Mouse (Mus musculus): Measurements from ENCODE around the gene Cd300ld. TPM values are rescaled to one million over a fixed set of nuclear protein-coding genes. Genes with fewer than 3 reads are reported as not detected.
"Not testable (repeated sequence)": the region's sequence is repeated elsewhere in the genome, so short reads cannot be mapped to it uniquely, and the experiment has no call there.

The Cd300ld gene
- polyA plus RNA-seq (2016; fragmentation: Nextera tagmentation; extraction: Ambion mirVana): 0.10 TPM in 1 of 2 replicates, not detected in the other

- no peak for ATAC-seq (ENCODE audit: low FRiP score)
- Histone ChIP-seq H3K4me1 (no peaks in the 10 kb centered on the region), H3K36me3 (replicated peaks) (no peaks in the 10 kb centered on the region), H3K27me3 (no peaks in the 10 kb centered on the region), H3K9me3 (no peaks in the 10 kb centered on the region), H3K4me3 (replicated peaks) (no peak within 1 kb of the TSS), H3K27ac (no peak within 1 kb of the TSS), H3K4me2 (no peak within 1 kb of the TSS), H3K9ac (no peak within 1 kb of the TSS)
- 86% methylated on average over 4 of the region's 4 CpGs for WGBS
These were observed at the start of gene Cd300ld for GRCm38 (mm10) chr11:114989793-114990192. Cd300ld (minus strand) TSS chr11:114989922.

DNA sequence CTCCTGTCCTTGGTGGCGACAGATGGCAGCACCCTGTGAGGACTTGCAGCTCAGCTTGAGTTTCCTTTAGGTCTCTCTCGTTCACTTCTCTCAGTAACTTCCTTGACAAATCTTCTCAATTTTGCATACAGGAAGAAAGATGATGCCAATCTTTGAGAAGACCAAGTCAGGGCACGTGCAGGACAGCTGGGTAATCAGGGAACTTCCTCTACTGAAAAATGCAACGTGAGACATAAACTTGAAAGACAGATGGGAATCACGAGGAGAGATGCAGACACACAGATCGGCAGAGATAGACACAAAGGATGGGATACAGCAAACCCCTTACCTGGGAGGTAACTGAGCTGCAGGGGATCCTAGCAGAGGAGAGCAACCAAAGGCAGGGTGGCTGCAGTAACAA is 47.9 kb upstream of the Cd300ld start, which contains the start of gene Cd300ld5:
TSS of gene Cd300ld5 (minus strand) at position 101 of the 400 bp plus-strand sequence.
- not testable (repeated sequence) for H3K4me3 ChIP-seq (replicated peaks); H3K27ac ChIP-seq; H3K27me3 ChIP-seq; H3K4me2 ChIP-seq; H3K9me3 ChIP-seq; H3K36me3 ChIP-seq (replicated peaks); ATAC-seq (ENCODE audit: low FRiP score); H3K4me1 ChIP-seq; H3K9ac ChIP-seq
- WGBS: no CpG with 5 or more reads among the region's 6 CpGs

DNA sequence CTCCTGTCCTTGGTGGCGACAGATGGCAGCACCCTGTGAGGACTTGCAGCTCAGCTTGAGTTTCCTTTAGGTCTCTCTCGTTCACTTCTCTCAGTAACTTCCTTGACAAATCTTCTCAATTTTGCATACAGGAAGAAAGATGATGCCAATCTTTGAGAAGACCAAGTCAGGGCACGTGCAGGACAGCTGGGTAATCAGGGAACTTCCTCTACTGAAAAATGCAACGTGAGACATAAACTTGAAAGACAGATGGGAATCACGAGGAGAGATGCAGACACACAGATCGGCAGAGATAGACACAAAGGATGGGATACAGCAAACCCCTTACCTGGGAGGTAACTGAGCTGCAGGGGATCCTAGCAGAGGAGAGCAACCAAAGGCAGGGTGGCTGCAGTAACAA is 37.2 kb upstream of the Cd300ld start, which contains the start of gene Cd300ld4:
TSS of gene Cd300ld4 (minus strand) at position 101 of the 400 bp plus-strand sequence.
- H3K4me2 ChIP-seq; H3K36me3 ChIP-seq (replicated peaks); ATAC-seq (ENCODE audit: low FRiP score); H3K27me3 ChIP-seq; H3K9me3 ChIP-seq; H3K27ac ChIP-seq; H3K4me1 ChIP-seq; H3K4me3 ChIP-seq (replicated peaks); H3K9ac ChIP-seq: not testable (repeated sequence)
- WGBS: no CpG with 5 or more reads among the region's 6 CpGs

- H3K36me3 ChIP-seq (replicated peaks); H3K27me3 ChIP-seq; H3K4me3 ChIP-seq (replicated peaks); H3K4me2 ChIP-seq; H3K27ac ChIP-seq; H3K4me1 ChIP-seq; H3K9ac ChIP-seq; ATAC-seq (ENCODE audit: low FRiP score); H3K9me3 ChIP-seq: not testable (repeated sequence)
- WGBS: no CpG with 5 or more reads among the region's 7 CpGs
These were observed 26.4 kb upstream of the Cd300ld start, which contains the start of gene Cd300ld2 for GRCm38 (mm10) chr11:115016093-115016492. Cd300ld2 (minus strand) TSS chr11:115016193.

- H3K9me3 ChIP-seq: no peaks in the 10 kb centered on the region
- H3K27me3 ChIP-seq: no peaks in the 10 kb centered on the region
- no peak overlapping the region for H3K4me3 ChIP-seq (replicated peaks)
- H3K4me2 ChIP-seq: no peak overlapping the region
- 90% methylated on average over 5 of the region's 5 CpGs for WGBS
- no peak for ATAC-seq (ENCODE audit: low FRiP score)
- no peak overlapping the region for H3K27ac ChIP-seq
- H3K4me1 ChIP-seq: no peaks in the 10 kb centered on the region
- H3K36me3 ChIP-seq (replicated peaks): no peaks in the 10 kb centered on the region
- H3K9ac ChIP-seq: no peak overlapping the region
These were observed 14.3 kb upstream of the Cd300ld start for GRCm38 (mm10) chr11:115004070-115004469.

GRCm38 (mm10) chr11:115001474-115002040 is 11.8 kb upstream of the Cd300ld start, which contains the start of gene Cd300c2:
Cd300c2 (minus strand) TSS chr11:115001880.
- Histone ChIP-seq H3K36me3 (replicated peaks) (no peaks in the 10 kb centered on the region), H3K27ac (no peak within 1 kb of the TSS), H3K4me2 (no peak within 1 kb of the TSS), H3K9ac (no peak within 1 kb of the TSS), H3K27me3 (no peaks in the 10 kb centered on the region), H3K4me1 (no peaks in the 10 kb centered on the region), H3K9me3 (no peaks in the 10 kb centered on the region), H3K4me3 (replicated peaks) (no peak within 1 kb of the TSS)
- 86% methylated on average over 7 of the region's 7 CpGs for WGBS
- no peak for ATAC-seq (ENCODE audit: low FRiP score)

DNA sequence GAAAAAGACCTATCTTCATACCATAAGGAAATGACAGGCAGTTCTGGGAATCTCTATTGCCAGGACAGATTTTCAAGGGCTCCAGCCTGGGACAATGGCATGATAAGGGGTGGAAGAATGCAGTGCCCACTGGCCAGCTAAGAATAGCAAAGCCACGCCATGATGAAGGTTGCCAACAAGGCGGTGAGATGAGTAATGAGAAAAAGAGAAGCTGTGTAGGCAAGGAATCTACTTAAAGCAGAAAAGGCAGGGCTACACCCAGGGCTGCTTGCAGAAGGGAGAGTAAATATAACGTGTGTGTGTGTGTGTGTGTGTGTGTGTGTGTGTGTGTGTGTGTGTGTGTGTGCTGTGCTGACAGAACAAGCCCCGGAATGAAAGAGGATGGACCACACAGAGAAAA is 7.9 kb downstream of the Cd300ld start:
- no peak overlapping the region for H3K27ac ChIP-seq
- no peaks in the 10 kb centered on the region for H3K27me3 ChIP-seq
- H3K4me1 ChIP-seq: no peaks in the 10 kb centered on the region
- peaks cover 21% of the 10 kb centered on the region for H3K9me3 ChIP-seq
- H3K9ac ChIP-seq: no peak overlapping the region
- no peak overlapping the region for H3K4me3 ChIP-seq (replicated peaks)
- 71% methylated on average over 4 of the region's 4 CpGs for WGBS
- ATAC-seq (ENCODE audit: low FRiP score): no peak
- no peak overlapping the region for H3K4me2 ChIP-seq
- H3K36me3 ChIP-seq (replicated peaks): no peaks in the 10 kb centered on the region

DNA sequence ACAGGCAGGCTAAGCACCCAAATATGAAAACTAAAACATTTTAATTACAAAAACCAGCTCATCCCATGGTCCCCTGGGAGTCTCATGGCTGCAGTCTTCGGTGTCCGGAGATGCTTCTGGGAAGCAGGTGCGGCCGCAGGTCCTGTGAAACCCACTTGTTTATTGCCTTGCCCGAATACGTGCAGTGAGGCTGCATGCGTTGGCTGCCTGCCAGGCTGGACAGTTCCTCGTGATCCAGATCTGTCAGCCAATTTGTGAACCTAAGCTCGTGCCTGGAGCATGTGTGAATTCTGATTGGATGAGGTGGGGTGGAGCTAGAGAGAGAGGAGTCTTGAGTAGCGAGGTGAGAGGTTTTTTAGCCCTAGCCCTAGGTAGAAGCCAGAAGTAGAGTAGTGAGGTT is 17.0 kb downstream of the Cd300ld start:
- Histone ChIP-seq H3K4me2 (no peak overlapping the region), H3K36me3 (replicated peaks) (no peaks in the 10 kb centered on the region), H3K27me3 (no peaks in the 10 kb centered on the region), H3K4me3 (replicated peaks) (no peak overlapping the region), H3K9me3 (peaks cover 11% of the 10 kb centered on the region), H3K4me1 (no peaks in the 10 kb centered on the region), H3K9ac (no peak overlapping the region), H3K27ac (no peak overlapping the region)
- ATAC-seq (ENCODE audit: low FRiP score): no peak
- WGBS: 86% methylated on average over 10 of the region's 10 CpGs

DNA sequence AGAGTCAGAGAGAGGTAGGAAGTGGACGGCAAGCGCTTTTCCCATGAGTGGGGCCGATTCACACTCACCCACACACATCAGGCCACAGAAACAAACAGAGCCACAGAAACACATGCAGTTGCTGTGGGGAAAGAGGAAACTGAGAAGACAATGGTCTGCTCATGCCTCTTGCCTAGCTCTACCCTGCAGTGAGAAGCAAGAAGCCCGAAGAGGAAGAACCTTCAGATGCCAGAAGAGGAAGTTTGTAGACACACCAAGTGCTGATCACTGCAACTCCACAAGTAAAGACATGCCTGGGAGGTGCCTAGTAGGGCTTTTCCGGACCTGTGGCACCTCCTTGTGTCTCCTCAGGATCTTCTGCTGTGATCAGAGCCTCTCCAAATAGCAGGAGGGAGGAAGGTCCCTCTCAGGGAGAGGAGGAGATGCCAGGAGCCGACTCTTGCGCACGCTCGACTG is 20.9 kb downstream of the Cd300ld start, which contains the start of gene Cd300c:
TSS of gene Cd300c (minus strand) at position 406 of the 456 bp plus-strand sequence.
- Histone ChIP-seq H3K36me3 (replicated peaks) (no peaks in the 10 kb centered on the region), H3K9me3 (peaks cover under 1% of the 10 kb centered on the region; the same call in 1 of the 2 replicates), H3K4me2 (no peak within 1 kb of the TSS), H3K27ac (no peak within 1 kb of the TSS), H3K4me3 (replicated peaks) (no peak within 1 kb of the TSS), H3K9ac (no peak within 1 kb of the TSS), H3K4me1 (no peaks in the 10 kb centered on the region), H3K27me3 (no peaks in the 10 kb centered on the region)
- ATAC-seq (ENCODE audit: low FRiP score): no peak
- WGBS: 85% methylated on average over 9 of the region's 9 CpGs

- H3K36me3 ChIP-seq (replicated peaks): no peaks in the 10 kb centered on the region
- no peak overlapping the region for H3K4me3 ChIP-seq (replicated peaks)
- no peaks in the 10 kb centered on the region for H3K27me3 ChIP-seq
- H3K4me2 ChIP-seq: no peak overlapping the region
- H3K9ac ChIP-seq: no peak overlapping the region
- H3K27ac ChIP-seq: no peak overlapping the region
- no peak for ATAC-seq (ENCODE audit: low FRiP score)
- 66% methylated on average over 3 of the region's 3 CpGs for WGBS
- no peaks in the 10 kb centered on the region for H3K9me3 ChIP-seq
- H3K4me1 ChIP-seq: no peaks in the 10 kb centered on the region
These were observed 24.4 kb downstream of the Cd300ld start for GRCm38 (mm10) chr11:114965182-114965828.

DNA sequence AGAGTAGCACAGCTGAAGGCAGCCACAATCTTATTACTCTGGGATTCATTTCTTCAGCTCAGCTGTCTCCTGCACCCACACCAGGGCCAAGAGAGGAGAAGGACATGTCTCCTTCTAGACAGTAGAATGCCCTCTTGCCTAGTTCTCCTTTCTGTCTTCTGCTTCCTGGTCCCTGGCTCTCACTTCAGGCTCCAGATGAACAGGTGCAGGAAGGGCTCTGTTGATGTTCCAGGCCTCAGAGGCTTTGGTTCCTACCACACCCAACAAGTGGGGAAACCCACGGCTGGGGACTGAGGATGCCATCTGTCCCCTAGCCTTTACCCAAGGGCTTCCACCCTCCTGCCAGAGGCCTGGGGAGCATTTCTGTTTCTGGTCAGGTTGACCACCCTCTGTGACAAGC is 29.4 kb downstream of the Cd300ld start:
- Histone ChIP-seq H3K27me3 (no peaks in the 10 kb centered on the region), H3K4me2 (no peak overlapping the region), H3K9ac (no peak overlapping the region), H3K4me3 (replicated peaks) (no peak overlapping the region), H3K4me1 (no peaks in the 10 kb centered on the region), H3K27ac (no peak overlapping the region), H3K9me3 (no peaks in the 10 kb centered on the region), H3K36me3 (replicated peaks) (no peaks in the 10 kb centered on the region)
- no peak for ATAC-seq (ENCODE audit: low FRiP score)
- 88% methylated on average over 1 of the region's 1 CpGs for WGBS

GRCm38 (mm10) chr11:114934144-114934543 is 55.6 kb downstream of the Cd300ld start, which contains the start of gene Cd300lb:
Cd300lb (minus strand) TSS chr11:114934386.
- no peak within 1 kb of the TSS for H3K9ac ChIP-seq
- WGBS: 68% methylated on average over 6 of the region's 6 CpGs
- H3K27ac ChIP-seq: no peak within 1 kb of the TSS
- no peaks in the 10 kb centered on the region for H3K27me3 ChIP-seq
- ATAC-seq (ENCODE audit: low FRiP score): no peak
- H3K4me3 ChIP-seq (replicated peaks): no peak within 1 kb of the TSS
- no peaks in the 10 kb centered on the region for H3K9me3 ChIP-seq
- H3K4me2 ChIP-seq: no peak within 1 kb of the TSS
- no peaks in the 10 kb centered on the region for H3K36me3 ChIP-seq (replicated peaks)
- no peaks in the 10 kb centered on the region for H3K4me1 ChIP-seq

GRCm38 (mm10) chr11:114933591-114933990 is 56.1 kb downstream of the Cd300ld start:
- H3K4me2 ChIP-seq: no peak overlapping the region
- 79% methylated on average over 4 of the region's 4 CpGs for WGBS
- H3K9ac ChIP-seq: no peak overlapping the region
- H3K9me3 ChIP-seq: no peaks in the 10 kb centered on the region
- H3K27me3 ChIP-seq: no peaks in the 10 kb centered on the region
- H3K4me1 ChIP-seq: no peaks in the 10 kb centered on the region
- H3K27ac ChIP-seq: no peak overlapping the region
- no peak for ATAC-seq (ENCODE audit: low FRiP score)
- no peak overlapping the region for H3K4me3 ChIP-seq (replicated peaks)
- H3K36me3 ChIP-seq (replicated peaks): no peaks in the 10 kb centered on the region
